Mouse (Mus musculus) liver, embryonic 14.5 days (tissue): Measurements from ENCODE around the gene Gpc6. TPM values are rescaled to one million over a fixed set of nuclear protein-coding genes. Genes with fewer than 3 reads are reported as not detected.

ENCODE experiments used
- ATAC-seq: fragments of 200-750 bp; cut with Nextera tagmentation; 2 replicates; pipeline ENCODE4 v1.8.0; 2017; ENCODE audit warnings: moderate number of reproducible peaks, mild to moderate bottlenecking, moderate library complexity; ENCODE audit not compliant: insufficient read depth
- DNase-seq, 3 experiments: peaks; one replicate each; pipeline ENCODE4 v3.0.0-alpha.2; 2012 to 2013; ENCODE audit warnings: low read depth in 3 of 3, low spot score in 3 of 3
- H3K27ac ChIP-seq: fragments of 300-500 bp; sonication (generic); 2 replicates; pipeline ENCODE4 v1.5.1; 2014; ENCODE audit warnings: moderate library complexity, mild to moderate bottlenecking, control low read depth, inconsistent platforms
- H3K27me3 ChIP-seq: fragments of 300-500 bp; sonication (generic); 2 replicates; pipeline ENCODE4 v1.6.1; 2014; ENCODE audit warnings: mild to moderate bottlenecking, low read length, moderate library complexity; ENCODE audit not compliant: control insufficient read depth, insufficient read depth
- H3K36me3 ChIP-seq: fragments of 300-500 bp; sonication (generic); replicated peaks from 2 replicates; pipeline ENCODE4 v1.6.1; 2014; ENCODE audit warnings: low read depth; ENCODE audit not compliant: control insufficient read depth, insufficient read depth
- H3K4me1 ChIP-seq, 2 experiments: fragments of 200-500 bp in 1 of 2; fragments of 300-500 bp in 1 of 2; sonication (generic) in 1 of 2; replicated peaks; 2 replicates each; pipeline ENCODE4 v1.6.1; 2012 to 2014; ENCODE audit warnings: antibody characterized with exemption in 1 of 2, inconsistent platforms in 1 of 2, low read length in 1 of 2; ENCODE audit not compliant: control insufficient read depth in 2 of 2, insufficient read depth in 2 of 2
- H3K4me2 ChIP-seq: fragments of 300-500 bp; sonication (generic); 2 replicates; pipeline ENCODE4 v1.6.1; 2014; ENCODE audit warnings: low read depth, mild to moderate bottlenecking, control low read depth, moderate library complexity
- H3K4me3 ChIP-seq, 2 experiments: fragments of 200-500 bp in 1 of 2; fragments of 300-500 bp in 1 of 2; sonication (generic) in 1 of 2; 2 replicates each; pipeline ENCODE4 v1.5.1; 2012 to 2014; ENCODE audit warnings: low read depth in 2 of 2, low read length in 2 of 2, mild to moderate bottlenecking in 2 of 2, control low read depth in 1 of 2, inconsistent platforms in 1 of 2, moderate library complexity in 1 of 2; ENCODE audit not compliant: insufficient read depth in 1 of 2
- H3K9ac ChIP-seq: fragments of 300-500 bp; sonication (generic); replicated peaks from 2 replicates; pipeline ENCODE4 v1.6.1; 2014; ENCODE audit warnings: mild to moderate bottlenecking, control low read depth, moderate library complexity
- H3K9me3 ChIP-seq: fragments of 300-500 bp; sonication (generic); 2 replicates; pipeline ENCODE4 v1.6.1; 2016; ENCODE audit warnings: low read length, mixed read lengths; ENCODE audit not compliant: control insufficient read depth
- CTCF ChIP-seq: IDR thresholded peaks from 2 replicates; pipeline ENCODE4 v1.5.1; 2016; ENCODE audit warnings: antibody characterized with exemption, low read depth, control low read depth
- EP300 ChIP-seq: IDR thresholded peaks from 2 replicates; pipeline ENCODE4 v1.6.1; 2016; ENCODE audit warnings: antibody characterized with exemption, low read depth
- WGBS: fragments of 180-500 bp; shearing (Covaris S2); extraction: QIAGEN DNeasy Blood & Tissue Kit; methylation state at CpG from one replicate; pipeline ENCODE4 v1.1.7; 2014; ENCODE audit not compliant: insufficient replicate concordance; 5-methylcytosine and 5-hydroxymethylcytosine counted together
- polyA plus RNA-seq, 2 experiments: library from polyadenylated mRNA; depleted of rRNA in 1 of 2; stranded (reverse) in 1 of 2; unstranded in 1 of 2; fragments of >200 nt; fragmentation: Nextera tagmentation in 1 of 2; extraction: Ambion mirVana in 1 of 2; gene quantifications; 2 replicates each; pipeline versions ENCODE4 v1.2.1 to v1.2.3; 2012 to 2014

The Gpc6 gene
- polyA plus RNA-seq, 2 experiments, result 0.97 to 2.3 TPM

GRCm38 (mm10) chr14:117807846-117808245, 882.7 kb downstream of the Gpc6 start:
- DNase-seq, result no peak
- 72% methylated on average over 4 of the region's 4 CpGs for WGBS
- no peaks in the 10 kb centered on the region for H3K36me3 ChIP-seq
- H3K4me1 ChIP-seq, result no peaks in the 10 kb centered on the region
- H3K27me3 ChIP-seq, result no peaks in the 10 kb centered on the region
- no peak overlapping the region for H3K4me2 ChIP-seq
- TF ChIP-seq EP300, result no peak
- TF ChIP-seq CTCF, result no peak
- no peak overlapping the region for H3K9ac ChIP-seq
- H3K4me3 ChIP-seq, result no peak overlapping the region
- H3K9me3 ChIP-seq, result no peaks in the 10 kb centered on the region
- no peak for ATAC-seq
- no peak overlapping the region for H3K27ac ChIP-seq

DNA sequence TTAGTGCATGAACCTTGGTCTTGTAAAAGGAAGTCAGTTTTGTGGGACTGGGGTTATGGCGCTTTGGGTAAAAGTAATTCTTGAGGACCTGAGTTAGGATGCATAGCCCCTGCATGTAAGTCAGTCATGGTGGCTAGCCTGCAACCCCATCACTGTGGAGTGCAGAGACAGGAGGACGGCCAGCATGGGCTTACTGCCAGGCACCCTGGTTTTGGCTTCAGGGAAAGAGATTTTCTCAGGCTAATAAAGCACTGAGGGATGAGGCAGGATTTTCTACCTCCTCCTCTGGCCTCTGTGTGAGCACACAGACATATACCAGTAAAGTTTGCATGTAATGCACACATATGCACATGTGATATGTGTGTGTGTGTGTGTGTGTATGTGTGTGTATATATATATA, 883.2 kb downstream of the Gpc6 start:
- WGBS, result 63% methylated on average over 2 of the region's 2 CpGs

GRCm38 (mm10) chr14:117810321-117811270, 885.5 kb downstream of the Gpc6 start:
- Histone ChIP-seq H3K27me3 (no peaks in the 10 kb centered on the region), H3K4me2 (no peak overlapping the region), H3K4me3 (no peak overlapping the region), H3K9ac (no peak overlapping the region), H3K27ac (no peak overlapping the region), H3K4me1 (no peaks in the 10 kb centered on the region), H3K9me3 (no peaks in the 10 kb centered on the region), H3K36me3 (no peaks in the 10 kb centered on the region)
- 68% methylated on average over 15 of the region's 15 CpGs for WGBS
- ATAC-seq, result no peak
- TF ChIP-seq CTCF (no peak), EP300 (no peak)
- DNase-seq, result no peak

More for the DNA sequence above, 883.2 kb downstream of the Gpc6 start:
- Histone ChIP-seq H3K4me3 (no peak overlapping the region), H3K36me3 (no peaks in the 10 kb centered on the region), H3K9me3 (no peaks in the 10 kb centered on the region), H3K27ac (no peak overlapping the region), H3K27me3 (no peaks in the 10 kb centered on the region), H3K4me2 (no peak overlapping the region), H3K9ac (no peak overlapping the region), H3K4me1 (no peaks in the 10 kb centered on the region)
- ATAC-seq (no peak), DNase-seq (no peak)
- no peak for TF ChIP-seq CTCF
- no peak for TF ChIP-seq EP300

DNA sequence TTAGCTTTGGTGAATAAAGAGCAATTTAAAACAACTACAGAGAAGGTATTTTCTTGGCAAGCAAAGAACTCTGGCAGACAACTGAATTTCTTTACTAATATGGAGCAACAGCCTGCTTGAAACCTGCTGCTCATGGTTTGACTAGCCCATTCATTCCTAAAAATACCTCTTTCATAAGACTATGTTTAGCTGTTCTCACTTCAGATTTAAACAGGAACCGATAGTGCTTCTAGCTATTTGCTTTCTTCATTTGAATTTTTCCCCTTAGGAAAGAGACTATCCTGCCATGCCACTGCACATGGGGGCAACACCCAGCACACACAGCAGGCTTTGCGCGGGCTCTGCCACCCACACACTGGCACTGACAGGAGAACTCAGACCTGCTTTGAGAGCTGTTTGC, 888.4 kb downstream of the Gpc6 start:
- no peak overlapping the region for H3K27ac ChIP-seq
- no peaks in the 10 kb centered on the region for H3K4me1 ChIP-seq
- no peak overlapping the region for H3K4me3 ChIP-seq
- H3K27me3 ChIP-seq, result no peaks in the 10 kb centered on the region
- no peak for TF ChIP-seq EP300
- TF ChIP-seq CTCF, result no peak
- no peak overlapping the region for H3K9ac ChIP-seq
- ATAC-seq (no peak), DNase-seq (no peak)
- WGBS, result 66% methylated on average over 3 of the region's 3 CpGs
- H3K9me3 ChIP-seq, result no peaks in the 10 kb centered on the region
- H3K4me2 ChIP-seq, result no peak overlapping the region
- no peaks in the 10 kb centered on the region for H3K36me3 ChIP-seq

DNA sequence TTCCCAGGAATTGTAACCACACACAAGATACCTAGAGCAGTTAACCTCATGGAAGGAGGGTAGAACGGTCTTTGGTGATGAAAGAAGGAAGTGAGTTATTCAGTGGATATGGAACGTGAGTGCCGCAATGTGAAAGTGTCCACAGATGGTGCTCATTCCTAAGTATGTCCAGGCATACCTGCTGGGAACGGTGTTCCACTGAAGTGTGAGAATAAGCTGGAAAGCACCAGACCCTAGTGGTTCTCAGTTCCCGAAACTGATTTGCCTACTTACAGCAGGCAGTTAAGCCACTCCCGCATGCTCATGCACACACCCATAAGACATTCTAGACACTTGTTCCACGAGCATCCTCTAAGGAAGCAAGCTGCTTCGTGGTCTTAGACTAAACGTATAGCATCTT, 890.9 kb downstream of the Gpc6 start:
- Histone ChIP-seq H3K36me3 (no peaks in the 10 kb centered on the region), H3K9ac (no peak overlapping the region), H3K27me3 (no peaks in the 10 kb centered on the region), H3K4me3 (no peak overlapping the region), H3K4me1 (no peaks in the 10 kb centered on the region), H3K27ac (no peak overlapping the region), H3K9me3 (no peaks in the 10 kb centered on the region), H3K4me2 (no peak overlapping the region)
- TF ChIP-seq EP300 (no peak), CTCF (no peak)
- ATAC-seq (no peak), DNase-seq (no peak)
- WGBS, result 62% methylated on average over 9 of the region's 9 CpGs
